Mouse (Mus musculus): ENCODE measurements at regions not wholly inside any gene's neighbourhood (a gene's known extent, or its start where the extent isn't known, plus 50 kb on each side); places are given as distances from the start of the nearest gene placed in this dataset.
A peak's percentile ranks its signal among the peaks of the same experiment; 100 is the strongest.

DNA sequence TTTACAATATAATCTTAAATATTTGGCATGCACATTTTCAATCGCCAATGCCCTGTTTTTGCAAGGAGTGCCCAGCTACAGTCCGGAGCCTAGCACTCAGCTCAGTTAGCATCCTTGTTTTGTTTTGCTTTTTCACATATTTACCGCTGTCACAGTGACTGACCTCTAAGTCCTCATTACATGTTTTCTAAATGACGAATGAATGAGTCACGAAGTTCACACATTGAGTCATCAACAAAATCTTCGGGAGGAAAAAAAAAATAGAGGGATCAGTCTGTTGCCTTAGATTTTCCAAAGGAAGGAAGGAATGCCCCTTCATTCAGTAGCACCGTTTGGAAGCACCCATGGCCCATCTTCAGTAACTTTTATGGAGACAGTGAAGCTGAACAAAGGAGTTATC is 342.9 kb upstream of the Actbl2 start:
- 71% methylated on average over 7 of the region's 7 CpGs for WGBS
- Histone ChIP-seq H3K4me2 (no peak overlapping the region), H3K36me3 (no peaks in the 10 kb centered on the region), H3K27me3 (no peaks in the 10 kb centered on the region), H3K4me1 (replicated peaks) (peaks cover 11% of the 10 kb centered on the region; the same call in 1 of the 2 replicates), H3K9me3 (replicated peaks) (no peaks in the 10 kb centered on the region), H3K9ac (no peak overlapping the region), H3K27ac (no peak overlapping the region), H3K4me3 (no peak overlapping the region)
- ATAC-seq (replicated peaks; ENCODE audit: insufficient number of reproducible peaks, insufficient read depth, low FRiP score, low read depth), result no peak

DNA sequence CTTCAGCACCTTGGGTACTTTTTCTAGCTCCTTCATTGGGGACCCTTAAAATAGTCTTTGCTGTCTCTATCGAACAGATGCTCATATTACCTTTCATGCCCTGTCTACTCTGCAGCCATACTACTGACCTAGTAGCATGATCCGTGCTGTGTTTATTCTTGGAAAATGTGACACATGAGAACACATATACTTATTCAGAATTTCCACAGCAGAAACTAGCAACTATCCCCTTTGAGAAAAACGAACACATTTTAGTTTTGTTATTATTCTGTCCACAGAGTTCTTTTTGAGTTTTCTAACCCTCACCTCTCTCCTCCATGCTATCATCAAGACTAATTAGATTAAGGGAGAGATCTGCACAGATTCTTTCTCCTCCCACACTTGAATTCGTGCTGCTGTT is 341.6 kb upstream of the Actbl2 start:
- Histone ChIP-seq H3K4me3 (no peak overlapping the region), H3K4me2 (no peak overlapping the region), H3K27me3 (no peaks in the 10 kb centered on the region), H3K27ac (no peak overlapping the region), H3K4me1 (replicated peaks) (peaks cover 6% of the 10 kb centered on the region; the same call in 1 of the 2 replicates), H3K9me3 (replicated peaks) (no peaks in the 10 kb centered on the region), H3K9ac (no peak overlapping the region), H3K36me3 (no peaks in the 10 kb centered on the region)
- WGBS, result 64% methylated on average over 4 of the region's 4 CpGs
- ATAC-seq (replicated peaks; ENCODE audit: insufficient number of reproducible peaks, insufficient read depth, low FRiP score, low read depth), result no peak

DNA sequence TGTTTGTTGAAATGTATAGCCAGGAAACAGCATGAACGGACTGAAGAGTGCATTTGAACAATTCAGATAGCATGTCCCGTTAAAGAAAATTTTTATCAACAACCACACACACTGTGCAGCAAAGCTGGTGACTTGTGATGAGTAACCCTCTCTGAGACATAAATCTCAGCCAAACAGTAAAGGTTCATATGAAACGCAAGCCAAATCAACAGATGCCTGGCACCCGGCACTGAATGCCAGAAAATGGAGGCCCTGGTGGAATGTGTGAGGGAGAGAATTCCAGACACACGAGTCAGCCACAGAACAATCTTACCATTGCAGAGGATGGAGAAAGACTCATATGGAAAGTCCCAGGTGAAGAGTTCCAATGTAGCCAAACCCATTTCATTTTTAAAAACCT is 341.1 kb upstream of the Actbl2 start:
- Histone ChIP-seq H3K9me3 (replicated peaks) (no peaks in the 10 kb centered on the region), H3K4me1 (replicated peaks) (peaks cover 6% of the 10 kb centered on the region; the same call in 1 of the 2 replicates), H3K27me3 (no peaks in the 10 kb centered on the region), H3K36me3 (no peaks in the 10 kb centered on the region), H3K27ac (no peak overlapping the region), H3K4me3 (no peak overlapping the region), H3K9ac (no peak overlapping the region), H3K4me2 (no peak overlapping the region)
- no peak for ATAC-seq (replicated peaks; ENCODE audit: insufficient number of reproducible peaks, insufficient read depth, low FRiP score, low read depth)
- WGBS, result 39% methylated on average over 5 of the region's 5 CpGs

GRCm38 (mm10) chr13:110915161-110915560 is 339.7 kb upstream of the Actbl2 start:
- Histone ChIP-seq H3K36me3 (no peaks in the 10 kb centered on the region), H3K4me2 (no peak overlapping the region), H3K4me1 (replicated peaks) (peaks cover 6% of the 10 kb centered on the region; the same call in 1 of the 2 replicates), H3K27ac (no peak overlapping the region), H3K4me3 (no peak overlapping the region), H3K9me3 (replicated peaks) (no peaks in the 10 kb centered on the region), H3K9ac (no peak overlapping the region), H3K27me3 (no peaks in the 10 kb centered on the region)
- 79% methylated on average over 1 of the region's 1 CpGs for WGBS
- no peak for ATAC-seq (replicated peaks; ENCODE audit: insufficient number of reproducible peaks, insufficient read depth, low FRiP score, low read depth)

DNA sequence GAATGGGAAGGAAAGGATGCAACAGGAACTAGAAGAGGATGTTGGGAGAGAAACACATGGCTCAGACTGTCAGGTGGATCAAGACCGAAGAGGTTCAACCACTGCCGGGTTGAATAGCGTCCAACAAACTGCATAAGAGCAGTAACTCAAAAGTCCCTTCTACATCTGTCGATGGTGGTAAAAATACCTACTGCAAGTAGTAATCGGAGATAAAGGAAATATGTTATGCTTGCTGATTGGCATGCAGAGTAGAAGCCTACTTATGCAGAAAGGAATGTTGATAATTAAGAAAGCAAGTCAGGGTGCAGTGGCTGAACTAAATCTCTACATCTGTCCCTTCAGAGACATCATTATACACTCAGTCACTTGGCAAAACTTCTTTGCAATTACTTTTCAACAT is 330.9 kb upstream of the Actbl2 start:
- ATAC-seq (replicated peaks; ENCODE audit: insufficient number of reproducible peaks, insufficient read depth, low FRiP score, low read depth), result no peak

DNA sequence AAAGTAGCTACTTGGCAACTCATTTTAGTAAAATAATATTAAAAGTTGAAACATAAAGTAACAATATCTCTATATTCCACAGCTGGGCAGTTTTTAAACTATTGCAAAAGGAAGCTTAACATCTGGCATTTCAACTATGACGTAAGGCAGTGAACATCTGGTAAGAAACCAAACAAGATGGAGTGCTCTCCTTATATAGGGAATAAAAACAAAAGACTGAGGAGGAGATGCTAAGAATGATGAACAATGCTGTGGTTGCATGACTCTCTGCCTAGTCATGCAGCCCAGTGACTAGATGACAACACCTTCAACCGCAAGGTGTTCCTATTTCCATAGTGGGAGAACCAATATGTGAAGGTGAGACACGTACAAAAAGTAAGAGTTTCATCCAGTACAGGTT is 329.9 kb upstream of the Actbl2 start:
- H3K4me1 ChIP-seq (replicated peaks), result peaks cover 11% of the 10 kb centered on the region; the same call in 1 of the 2 replicates
- no peak overlapping the region for H3K4me3 ChIP-seq
- no peak overlapping the region for H3K9ac ChIP-seq
- ATAC-seq (replicated peaks; ENCODE audit: insufficient number of reproducible peaks, insufficient read depth, low FRiP score, low read depth), result no peak
- WGBS, result 85% methylated on average over 3 of the region's 3 CpGs
- H3K4me2 ChIP-seq, result no peak overlapping the region
- H3K9me3 ChIP-seq (replicated peaks), result no peaks in the 10 kb centered on the region
- no peaks in the 10 kb centered on the region for H3K36me3 ChIP-seq
- H3K27me3 ChIP-seq, result no peaks in the 10 kb centered on the region
- no peak overlapping the region for H3K27ac ChIP-seq

More for the DNA sequence above, 330.9 kb upstream of the Actbl2 start:
- H3K9me3 ChIP-seq (replicated peaks), result no peaks in the 10 kb centered on the region
- peaks cover 8% of the 10 kb centered on the region; the same call in 1 of the 2 replicates for H3K4me1 ChIP-seq (replicated peaks)
- H3K27ac ChIP-seq, result peak overlapping the region; percentile 16
- H3K4me3 ChIP-seq, result no peak overlapping the region
- H3K27me3 ChIP-seq, result no peaks in the 10 kb centered on the region
- no peak overlapping the region for H3K9ac ChIP-seq
- 38% methylated on average over 5 of the region's 5 CpGs for WGBS
- no peak overlapping the region for H3K4me2 ChIP-seq
- H3K36me3 ChIP-seq, result no peaks in the 10 kb centered on the region

GRCm38 (mm10) chr13:110928143-110928542 is 326.7 kb upstream of the Actbl2 start:
- peaks cover 11% of the 10 kb centered on the region; the same call in 1 of the 2 replicates for H3K4me1 ChIP-seq (replicated peaks)
- H3K27me3 ChIP-seq, result no peaks in the 10 kb centered on the region
- no peak overlapping the region for H3K27ac ChIP-seq
- no peak overlapping the region for H3K4me3 ChIP-seq
- 75% methylated on average over 3 of the region's 3 CpGs for WGBS
- no peak overlapping the region for H3K4me2 ChIP-seq
- H3K36me3 ChIP-seq, result no peaks in the 10 kb centered on the region
- ATAC-seq (replicated peaks; ENCODE audit: insufficient number of reproducible peaks, insufficient read depth, low FRiP score, low read depth), result no peak
- H3K9ac ChIP-seq, result no peak overlapping the region
- H3K9me3 ChIP-seq (replicated peaks), result no peaks in the 10 kb centered on the region

DNA sequence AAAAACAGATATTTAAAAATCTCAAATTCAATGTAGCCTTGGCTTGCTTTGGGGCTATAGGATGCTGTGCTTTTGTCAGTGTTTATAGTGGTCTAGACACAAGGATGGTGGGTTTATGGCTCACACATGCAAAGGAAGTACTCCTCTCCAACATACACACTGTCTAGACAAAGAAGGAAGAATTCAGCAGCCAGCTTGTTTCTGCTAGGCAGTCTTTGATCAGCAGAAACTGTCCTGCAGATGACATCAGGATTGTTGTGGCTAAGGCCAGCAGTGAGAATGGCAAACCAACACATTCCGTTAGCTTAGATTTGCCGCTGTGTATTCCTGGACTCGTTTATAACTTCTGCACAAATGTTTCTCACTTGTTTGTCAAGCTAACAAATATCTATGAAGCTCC is 325.9 kb upstream of the Actbl2 start:
- Histone ChIP-seq H3K9ac (no peak overlapping the region), H3K4me3 (no peak overlapping the region), H3K27ac (peak overlapping the region; percentile 74), H3K4me2 (no peak overlapping the region), H3K9me3 (replicated peaks) (no peaks in the 10 kb centered on the region), H3K27me3 (no peaks in the 10 kb centered on the region), H3K4me1 (replicated peaks) (peaks cover 7% of the 10 kb centered on the region; the same call in 1 of the 2 replicates), H3K36me3 (no peaks in the 10 kb centered on the region)
- ATAC-seq (replicated peaks; ENCODE audit: insufficient number of reproducible peaks, insufficient read depth, low FRiP score, low read depth), result no peak
- WGBS, result 63% methylated on average over 3 of the region's 3 CpGs

GRCm38 (mm10) chr13:110929579-110929978 is 325.2 kb upstream of the Actbl2 start:
- WGBS, result 32% methylated on average over 1 of the region's 1 CpGs

DNA sequence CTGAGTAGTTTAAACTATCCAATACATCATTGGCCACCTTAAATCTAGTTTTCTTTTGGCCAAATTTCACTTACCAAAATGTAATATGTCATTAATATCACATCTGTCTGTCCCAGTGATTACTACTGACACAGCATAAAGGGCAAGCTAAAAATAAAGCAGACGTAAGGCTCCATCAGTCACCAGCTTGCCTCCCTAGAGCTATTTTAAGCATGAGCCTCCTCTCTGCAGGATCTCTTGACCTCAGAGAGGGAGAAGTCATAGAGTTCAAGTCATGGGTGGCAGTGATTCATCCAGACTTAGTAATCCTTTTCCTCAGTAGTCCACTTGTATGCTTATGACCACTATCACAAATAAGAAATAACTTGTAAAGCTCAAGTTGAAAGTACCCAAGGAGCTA is 313.2 kb upstream of the Actbl2 start:
- 0 out of 2 replicates have a peak, but pooled peaks have one; percentile 58 for ATAC-seq (replicated peaks; ENCODE audit: insufficient number of reproducible peaks, insufficient read depth, low FRiP score, low read depth)

More at GRCm38 (mm10) chr13:110929579-110929978, 325.2 kb upstream of the Actbl2 start:
- Histone ChIP-seq H3K27ac (peak overlapping the region; percentile 74), H3K4me3 (no peak overlapping the region), H3K4me2 (no peak overlapping the region), H3K36me3 (no peaks in the 10 kb centered on the region), H3K4me1 (replicated peaks) (peaks cover 7% of the 10 kb centered on the region; the same call in 1 of the 2 replicates), H3K27me3 (no peaks in the 10 kb centered on the region), H3K9ac (no peak overlapping the region), H3K9me3 (replicated peaks) (no peaks in the 10 kb centered on the region)
- peak; percentile 96 for ATAC-seq (replicated peaks; ENCODE audit: insufficient number of reproducible peaks, insufficient read depth, low FRiP score, low read depth)

DNA sequence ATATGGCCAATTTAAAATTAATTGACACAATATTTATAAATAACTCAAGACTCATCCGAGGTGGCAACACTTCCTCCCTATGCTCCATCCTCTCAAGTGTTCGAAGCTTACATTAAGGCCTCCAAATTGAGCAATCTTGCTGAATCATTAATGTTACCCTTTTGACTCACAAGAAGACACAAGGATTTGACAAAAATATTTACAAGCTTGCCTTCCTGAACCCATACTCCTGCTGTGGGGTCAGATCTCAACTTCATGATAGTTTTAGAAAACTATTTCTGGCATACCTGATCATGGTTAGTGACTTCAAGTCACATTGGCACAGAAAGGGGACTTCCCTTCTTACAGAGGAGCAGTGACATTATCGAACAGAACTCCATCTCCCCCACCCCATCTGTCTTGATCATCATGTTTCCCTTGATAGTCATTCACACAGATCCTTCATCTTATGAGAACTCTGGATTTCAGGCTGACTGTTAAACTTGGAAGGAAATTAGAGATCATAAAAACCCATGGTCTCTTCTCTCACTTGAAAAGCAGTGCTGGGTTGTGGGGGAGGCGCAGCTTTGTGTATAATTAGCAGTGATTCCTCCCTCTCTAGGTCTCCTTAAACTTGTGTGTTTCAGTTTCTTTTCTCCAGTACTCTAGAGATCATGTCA is 311.7 kb upstream of the Actbl2 start:
- H3K27ac ChIP-seq, result no peak overlapping the region
- no peak for ATAC-seq (replicated peaks; ENCODE audit: insufficient number of reproducible peaks, insufficient read depth, low FRiP score, low read depth)
- no peaks in the 10 kb centered on the region for H3K27me3 ChIP-seq
- no peak overlapping the region for H3K9ac ChIP-seq
- no peak overlapping the region for H3K4me3 ChIP-seq
- WGBS, result 83% methylated on average over 4 of the region's 4 CpGs
- no peak overlapping the region for H3K4me2 ChIP-seq
- peaks cover 10% of the 10 kb centered on the region for H3K4me1 ChIP-seq (replicated peaks)
- H3K9me3 ChIP-seq (replicated peaks), result no peaks in the 10 kb centered on the region
- H3K36me3 ChIP-seq, result no peaks in the 10 kb centered on the region

More for the DNA sequence above, 313.2 kb upstream of the Actbl2 start:
- Histone ChIP-seq H3K36me3 (no peaks in the 10 kb centered on the region), H3K27me3 (no peaks in the 10 kb centered on the region), H3K4me2 (no peak overlapping the region), H3K9ac (no peak overlapping the region), H3K9me3 (replicated peaks) (no peaks in the 10 kb centered on the region), H3K27ac (peak overlapping the region; percentile 63), H3K4me3 (no peak overlapping the region), H3K4me1 (replicated peaks) (peaks cover 10% of the 10 kb centered on the region)
- WGBS, result 28% methylated on average over 1 of the region's 1 CpGs

DNA sequence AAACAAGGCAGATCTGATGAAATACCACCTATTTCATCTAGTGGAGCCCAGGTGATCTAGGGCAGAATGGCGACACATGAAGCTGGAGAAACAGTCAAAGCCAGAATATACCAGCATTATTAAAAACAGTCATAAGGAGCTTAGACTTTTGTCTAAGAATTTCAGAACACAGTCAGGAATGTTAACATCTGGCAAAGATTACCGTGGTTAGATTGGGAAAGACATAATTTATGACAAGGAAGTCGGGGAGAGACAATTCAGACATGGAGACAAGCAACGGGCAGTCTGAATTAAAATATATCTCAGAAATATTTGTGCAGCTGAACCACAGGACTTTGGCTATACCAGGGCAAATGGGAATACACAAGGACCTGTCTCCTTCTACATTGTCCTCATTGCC is 310.8 kb upstream of the Actbl2 start:
- Histone ChIP-seq H3K4me1 (replicated peaks) (peaks cover 10% of the 10 kb centered on the region), H3K9me3 (replicated peaks) (no peaks in the 10 kb centered on the region), H3K27me3 (no peaks in the 10 kb centered on the region), H3K27ac (no peak overlapping the region), H3K9ac (no peak overlapping the region), H3K36me3 (no peaks in the 10 kb centered on the region), H3K4me3 (no peak overlapping the region), H3K4me2 (no peak overlapping the region)
- no peak for ATAC-seq (replicated peaks; ENCODE audit: insufficient number of reproducible peaks, insufficient read depth, low FRiP score, low read depth)
- 72% methylated on average over 4 of the region's 4 CpGs for WGBS
